Mouse (Mus musculus): ENCODE data around the gene Cdh13. TPM values are rescaled to one million over a fixed set of nuclear protein-coding genes. Genes with fewer than 3 reads are reported as not detected.

Gene Cdh13
- total RNA-seq, 2 experiments from 2014 or later: 95.8 to 111 TPM

DNA sequence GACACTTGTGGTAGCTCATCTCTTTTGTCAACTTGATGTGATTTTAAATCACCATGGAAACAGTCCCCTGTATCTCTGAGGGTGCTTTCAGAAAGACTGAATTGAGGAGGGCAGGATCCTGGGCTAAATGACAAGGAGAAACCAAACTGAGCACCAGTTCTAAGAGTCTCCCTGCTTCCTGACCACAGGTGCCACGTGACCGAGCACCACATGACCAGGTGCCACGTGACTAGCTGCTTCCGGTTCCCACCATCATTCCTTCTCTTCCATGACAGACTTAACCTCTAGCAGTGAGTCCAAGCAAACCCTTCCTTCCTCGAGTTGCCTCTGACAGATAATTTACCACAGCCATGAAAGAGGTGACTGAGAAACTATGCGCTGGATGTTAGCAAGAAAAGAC, 280.5 kb downstream of the Cdh13 start:
- DNase-seq (ENCODE audit: low spot score): no peak

DNA sequence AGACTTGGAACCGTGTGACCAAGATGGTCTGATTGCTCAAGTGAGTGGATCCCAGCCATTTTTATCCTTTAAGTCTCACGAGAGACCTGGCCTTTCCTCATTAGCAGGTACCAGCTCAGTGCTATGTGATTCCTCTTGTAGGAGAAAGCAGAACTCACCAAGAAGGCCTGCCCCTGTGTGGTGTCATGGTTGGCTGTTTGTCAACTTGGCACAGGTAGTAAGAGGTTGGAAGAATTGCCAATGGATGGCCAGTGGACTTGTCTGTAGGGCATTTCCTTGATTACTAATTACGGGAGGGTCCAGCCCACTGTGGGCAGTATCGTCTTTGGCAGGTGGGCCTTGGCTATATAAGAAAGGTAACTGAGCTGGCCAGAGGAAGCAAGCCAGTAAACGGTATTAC, 281.7 kb downstream of the Cdh13 start:
- DNase-seq (ENCODE audit: low spot score): peak; percentile 34

DNA sequence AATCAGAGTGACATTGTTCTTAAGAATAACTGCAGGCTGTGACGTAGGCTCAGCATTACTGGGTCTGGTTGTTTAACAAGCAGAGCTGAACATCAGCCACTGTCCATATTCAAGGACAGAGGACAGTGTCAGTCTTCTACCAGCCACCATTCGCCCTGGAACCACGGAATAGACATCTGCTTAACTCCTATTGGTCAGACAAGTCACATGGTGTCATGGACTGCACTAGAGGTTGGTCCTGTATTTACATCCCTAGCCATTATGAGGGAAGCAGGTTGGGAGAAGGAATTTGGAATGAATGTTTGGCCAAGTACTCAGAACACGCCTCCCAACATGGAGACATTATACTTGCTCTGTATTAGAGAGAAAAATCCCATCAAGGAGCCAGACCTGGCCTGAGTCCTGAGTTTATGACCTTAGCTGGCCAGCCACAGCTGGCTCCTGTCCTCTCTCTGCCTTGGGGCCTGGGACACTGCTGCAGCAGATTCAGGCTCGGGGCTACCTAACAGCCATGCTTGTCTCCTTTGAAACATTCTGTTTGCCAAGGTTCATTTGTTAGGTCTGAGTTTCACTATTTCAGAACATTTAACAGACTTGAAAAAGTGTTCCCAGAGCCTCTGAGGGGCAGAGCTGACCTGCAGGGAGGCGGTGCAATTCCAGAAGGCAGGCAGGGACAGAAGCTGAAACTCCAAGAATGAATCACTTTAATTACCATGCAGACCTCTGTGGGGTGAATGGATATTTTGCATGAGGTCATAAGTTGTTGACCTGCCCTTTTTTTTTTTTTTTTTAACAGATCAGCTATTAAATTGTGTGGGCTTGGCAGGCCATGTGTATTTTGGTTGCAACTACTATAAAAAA, 282.6 kb downstream of the Cdh13 start:
- DNase-seq (ENCODE audit: low spot score): peak; percentile 10

DNA sequence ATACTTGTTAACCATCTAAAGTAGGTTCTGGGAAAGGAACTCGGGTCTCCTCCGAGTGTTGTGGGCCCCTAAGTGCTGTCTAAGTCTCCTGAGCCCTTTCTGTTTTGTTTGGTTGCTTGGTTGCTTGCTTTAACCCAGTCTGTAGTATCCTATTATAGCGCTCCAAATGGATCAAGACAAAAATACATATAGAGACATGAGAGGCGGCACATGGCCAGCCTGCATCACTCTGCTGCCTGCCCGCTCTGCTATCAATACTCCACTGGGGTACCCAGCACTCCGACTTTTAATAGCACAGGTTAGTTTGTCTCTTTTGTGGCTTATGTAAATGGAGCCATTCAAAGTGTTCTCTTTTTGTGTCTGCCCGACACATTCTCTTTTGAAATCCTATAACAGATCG, 285.8 kb downstream of the Cdh13 start:
- DNase-seq (ENCODE audit: low spot score): no peak

DNA sequence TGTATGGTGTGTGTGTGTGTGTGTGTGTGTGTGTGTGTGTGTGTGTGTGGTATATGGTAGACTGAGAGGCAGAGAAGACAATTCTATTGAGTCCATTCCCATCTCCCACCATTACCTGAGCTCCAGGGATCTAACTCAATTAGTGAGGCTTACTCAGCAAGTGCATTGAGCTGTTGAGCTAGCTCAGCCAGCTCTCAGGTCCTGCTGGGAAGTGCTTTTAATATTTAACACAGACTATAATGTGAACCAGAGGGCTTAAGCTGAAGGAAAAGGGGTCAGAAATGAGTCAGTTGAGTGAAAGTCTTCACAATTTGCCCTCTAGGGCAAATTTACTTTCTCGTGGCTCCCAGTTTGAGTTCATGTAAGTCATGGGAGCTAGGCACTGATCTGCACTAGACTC, 297.7 kb downstream of the Cdh13 start:
- no peak for DNase-seq (ENCODE audit: low spot score)

DNA sequence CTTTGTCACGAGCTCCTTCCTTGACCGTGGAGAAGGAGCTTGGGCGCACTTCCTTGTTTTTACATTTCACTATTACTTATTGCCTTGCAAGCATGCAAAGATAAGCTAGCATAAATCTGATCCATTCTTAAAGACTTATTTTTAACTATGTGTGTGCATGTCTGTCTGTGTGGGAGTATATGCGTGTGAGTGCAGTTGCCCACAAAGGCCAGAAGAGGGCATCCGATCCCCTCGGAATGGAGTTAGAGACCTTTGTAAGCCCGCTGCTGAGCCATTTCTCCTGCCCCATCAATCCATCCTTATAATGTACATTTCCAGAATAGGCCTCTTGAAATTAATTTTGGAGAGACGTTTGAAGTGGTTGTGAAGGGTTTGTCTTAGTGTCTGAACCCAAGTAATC, 298.7 kb downstream of the Cdh13 start:
- no peak for DNase-seq (ENCODE audit: low spot score)

DNA sequence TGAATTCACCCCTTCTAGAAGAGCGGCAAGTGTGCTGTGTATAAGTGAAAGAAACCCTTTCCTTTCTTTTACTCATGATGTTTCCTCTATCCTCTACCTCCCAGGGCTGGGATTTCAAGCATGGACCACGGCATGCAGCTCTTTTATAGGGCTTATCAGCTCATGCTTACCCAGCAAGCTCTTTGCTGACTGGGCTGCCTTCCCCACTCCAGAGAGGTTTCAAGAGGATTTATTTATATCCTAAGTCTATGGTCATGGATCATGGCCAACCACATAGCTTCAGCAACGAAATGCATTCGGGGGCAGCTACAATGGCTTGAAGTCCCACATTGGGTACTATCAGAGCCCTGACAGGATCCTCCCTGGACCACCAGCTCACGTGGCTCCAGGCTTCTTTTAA, 304.4 kb downstream of the Cdh13 start:
- no peak for DNase-seq (ENCODE audit: low spot score)

DNA sequence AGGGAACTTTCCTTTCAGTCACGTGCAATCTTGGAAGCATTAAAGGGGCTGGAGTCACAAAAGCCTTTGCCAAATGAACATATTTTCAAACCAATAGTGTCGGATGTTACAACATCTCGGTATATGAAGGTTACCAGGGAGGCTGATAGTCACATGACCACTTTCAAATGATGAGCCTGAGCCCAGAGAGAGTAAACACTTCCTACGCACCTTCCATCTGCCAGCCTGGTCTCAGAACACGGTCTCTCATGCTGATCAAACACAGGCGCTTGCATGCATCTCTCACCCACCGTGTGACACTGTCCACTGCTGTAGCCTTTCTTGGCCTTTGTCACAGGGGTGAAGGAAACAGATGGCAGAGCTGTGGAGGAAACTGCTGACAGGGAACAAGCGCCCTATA, 313.3 kb downstream of the Cdh13 start:
- DNase-seq (ENCODE audit: low spot score): no peak

DNA sequence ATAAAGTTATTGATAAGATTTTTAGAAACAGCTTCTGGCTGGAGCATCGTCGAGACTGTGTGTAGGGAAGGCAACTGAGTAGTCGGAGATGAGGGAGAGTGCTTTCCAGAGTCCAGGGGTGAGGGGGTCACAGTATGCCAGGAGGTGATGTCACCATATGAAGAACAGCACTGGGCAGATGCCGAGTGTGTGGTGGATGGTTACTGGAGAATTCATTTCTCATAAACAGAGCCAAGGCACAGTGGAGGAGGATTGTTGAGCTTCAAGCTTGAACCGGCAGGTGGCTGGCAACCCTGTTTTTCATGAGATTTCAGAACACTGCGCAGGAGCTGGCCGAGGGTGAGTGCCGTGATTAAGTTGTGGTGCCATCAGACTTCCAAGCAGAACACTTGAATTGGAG, 317.8 kb downstream of the Cdh13 start:
- DNase-seq (ENCODE audit: low spot score): no peak

DNA sequence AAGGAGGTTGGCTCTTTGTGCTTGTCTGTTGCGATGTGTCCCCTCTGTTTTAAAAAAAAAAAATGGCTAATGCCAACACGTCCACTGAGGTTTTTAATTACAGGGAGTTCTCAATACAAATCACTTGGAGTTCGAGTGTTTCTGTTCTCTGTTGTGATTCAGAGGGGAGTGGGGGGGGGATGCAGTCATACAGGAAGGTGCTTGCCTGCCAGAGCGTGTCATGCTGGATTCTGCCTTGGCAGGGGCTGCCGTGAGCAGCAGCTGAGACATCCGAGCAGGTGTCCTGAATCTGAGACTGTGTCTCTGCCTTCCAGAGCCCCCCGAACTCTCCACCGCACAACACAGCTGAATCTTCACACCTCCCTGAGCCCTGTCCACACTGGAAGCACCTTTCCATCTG, 318.5 kb downstream of the Cdh13 start:
- no peak for DNase-seq (ENCODE audit: low spot score)

DNA sequence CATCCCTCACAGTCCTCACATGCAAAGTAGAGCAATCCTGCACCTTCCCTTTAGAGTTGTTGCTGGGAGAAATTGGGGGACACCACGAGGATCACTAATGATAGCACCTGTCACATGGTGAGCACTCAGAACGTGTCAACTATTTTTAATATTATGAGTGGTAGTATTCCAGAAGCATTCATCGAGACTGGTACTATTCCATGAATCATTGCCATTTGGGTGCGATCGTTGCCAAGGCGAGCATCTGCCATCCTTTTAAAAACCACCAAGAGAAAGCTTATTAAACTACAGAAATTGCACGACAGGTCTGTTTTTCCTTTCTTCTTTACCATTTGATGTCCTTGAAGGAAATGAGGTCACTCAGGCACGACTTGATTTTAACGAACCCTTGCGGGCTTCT, 328.0 kb downstream of the Cdh13 start:
- DNase-seq (ENCODE audit: low spot score): no peak

DNA sequence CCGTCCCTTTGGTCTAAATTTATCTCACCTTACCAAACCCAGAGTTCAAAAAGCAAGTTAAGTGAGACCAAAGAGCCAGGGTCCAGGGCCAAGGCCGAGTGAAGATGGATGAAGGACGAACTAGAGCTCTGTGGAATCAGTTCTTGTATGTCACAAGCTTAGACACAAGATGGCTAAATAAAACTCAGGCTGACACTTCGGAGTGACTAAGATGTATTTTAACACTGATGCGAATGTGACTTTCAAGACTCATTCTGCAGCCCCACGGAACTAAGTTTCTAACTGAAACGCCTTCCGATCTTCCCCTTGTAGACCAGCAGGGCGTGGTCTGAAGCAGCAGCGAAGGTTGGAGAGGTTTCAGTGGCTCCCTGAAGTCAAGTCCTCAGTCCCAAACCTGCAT, 334.7 kb downstream of the Cdh13 start:
- no peak for DNase-seq (ENCODE audit: low spot score)

DNA sequence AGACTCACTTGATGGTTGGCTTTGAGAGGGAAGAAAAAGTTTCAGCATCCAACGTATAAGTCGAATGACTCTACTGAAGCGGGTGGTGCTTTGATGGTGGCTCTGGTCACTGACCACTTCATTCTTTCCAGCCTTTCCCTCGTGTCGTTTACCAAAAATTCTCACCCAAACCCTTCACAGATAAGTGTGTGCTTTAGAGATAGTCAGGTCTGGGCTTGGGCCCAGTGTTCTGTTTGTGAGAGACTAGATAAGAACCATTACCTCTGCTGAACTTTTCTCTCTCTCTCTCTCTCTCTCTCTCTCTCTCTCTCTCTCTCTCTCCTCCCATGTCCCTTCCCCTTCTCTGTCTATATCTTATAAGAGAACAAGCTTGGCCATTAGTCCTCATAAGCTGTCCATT, 342.9 kb downstream of the Cdh13 start:
- DNase-seq (ENCODE audit: low spot score): no peak

DNA sequence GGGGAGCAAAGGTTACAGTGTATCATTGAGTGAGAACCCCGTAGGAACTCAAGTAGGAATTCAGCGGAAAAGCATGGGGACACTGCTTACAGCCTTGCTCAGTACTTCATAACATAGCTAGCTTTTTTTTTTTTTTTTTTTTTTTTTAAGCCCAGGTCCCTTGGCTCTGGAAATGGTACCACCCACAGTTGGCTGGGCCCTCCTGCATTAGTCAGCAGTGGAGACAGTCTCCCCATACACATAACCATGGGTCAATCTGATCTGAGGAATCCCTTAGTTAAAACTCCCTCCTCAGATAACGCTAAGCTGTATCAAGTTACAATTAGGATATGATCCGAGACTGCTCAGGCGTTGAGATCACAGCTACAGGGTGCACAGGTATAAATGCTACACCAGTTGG, 344.2 kb downstream of the Cdh13 start:
- DNase-seq (ENCODE audit: low spot score): peak; percentile 8

DNA sequence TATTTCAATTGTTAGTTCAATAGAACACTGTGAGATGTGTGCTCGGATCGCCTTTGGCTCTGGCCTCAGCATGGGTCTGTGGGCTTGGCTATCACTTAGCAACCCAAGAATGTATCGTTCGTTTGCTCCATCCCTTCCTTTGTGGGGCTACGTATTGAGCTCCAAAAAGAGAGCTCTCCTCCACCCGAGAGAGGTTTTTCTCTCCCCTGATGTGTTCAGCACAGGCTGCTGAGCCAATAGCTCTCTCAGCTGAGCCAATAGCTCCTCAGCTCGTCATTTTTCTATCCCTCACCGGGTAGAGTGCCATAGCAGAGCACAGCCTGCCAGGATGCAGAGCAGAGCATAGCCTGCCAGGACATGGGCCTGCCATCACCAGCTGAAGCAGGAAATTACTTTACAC, 345.2 kb downstream of the Cdh13 start:
- DNase-seq (ENCODE audit: low spot score): no peak

DNA sequence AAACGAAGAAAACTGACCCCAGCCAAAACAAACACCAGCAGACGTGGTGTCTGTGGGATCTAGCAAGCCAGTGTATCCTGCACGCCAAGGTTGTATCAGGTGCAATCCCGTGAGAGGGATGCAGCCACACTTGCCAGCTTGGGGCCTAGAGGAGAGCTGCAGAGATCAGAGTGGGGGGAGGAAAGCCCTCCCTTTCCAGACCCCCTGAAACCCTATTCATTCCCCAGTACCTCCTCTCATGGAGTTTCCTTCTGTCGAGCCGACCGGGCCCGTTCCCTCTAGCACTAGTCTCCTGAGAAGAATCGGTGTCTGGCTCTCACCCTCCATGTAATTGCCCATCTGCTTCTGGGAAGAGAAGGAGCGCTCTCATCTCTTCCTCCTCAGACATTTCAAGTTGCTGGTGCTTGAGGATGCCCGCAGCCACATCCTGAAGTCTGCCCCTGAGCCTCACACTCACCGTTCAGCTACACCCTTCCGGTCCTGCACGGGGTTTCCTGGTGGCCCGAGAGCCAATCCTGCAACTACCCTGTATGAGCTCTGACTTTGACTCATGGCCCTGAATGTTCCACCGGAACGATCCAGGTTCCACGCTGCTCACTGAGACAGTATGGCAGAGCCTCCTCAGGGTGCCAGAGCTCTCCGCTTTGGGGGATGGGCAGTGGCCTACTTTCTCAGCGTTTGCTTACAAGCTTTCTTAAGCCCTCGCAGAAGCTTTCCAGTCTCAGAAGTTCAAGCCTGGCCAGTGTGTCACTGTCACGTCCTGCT, 351.9 kb downstream of the Cdh13 start:
- DNase-seq (ENCODE audit: low spot score): no peak

DNA sequence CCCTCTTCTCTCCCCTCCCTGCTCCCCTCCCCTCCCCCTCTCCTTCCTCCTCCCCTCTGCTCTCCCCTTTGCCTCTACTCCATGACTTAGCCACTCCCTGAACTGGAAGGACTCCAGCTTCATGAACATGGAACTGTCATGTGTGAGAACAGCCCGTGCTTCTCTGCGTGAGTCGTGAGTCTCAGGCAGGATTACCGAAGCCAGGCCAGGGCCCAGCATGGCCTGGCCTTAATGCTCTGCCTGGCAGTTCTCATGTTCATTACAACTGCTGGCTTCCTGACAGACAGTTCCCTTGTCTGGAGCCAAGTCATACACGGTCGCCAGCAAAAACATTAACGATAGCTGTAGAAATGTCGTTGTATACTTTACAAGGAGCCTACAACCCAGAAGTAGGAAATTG, 356.1 kb downstream of the Cdh13 start:
- DNase-seq (ENCODE audit: low spot score): peak; percentile 14

DNA sequence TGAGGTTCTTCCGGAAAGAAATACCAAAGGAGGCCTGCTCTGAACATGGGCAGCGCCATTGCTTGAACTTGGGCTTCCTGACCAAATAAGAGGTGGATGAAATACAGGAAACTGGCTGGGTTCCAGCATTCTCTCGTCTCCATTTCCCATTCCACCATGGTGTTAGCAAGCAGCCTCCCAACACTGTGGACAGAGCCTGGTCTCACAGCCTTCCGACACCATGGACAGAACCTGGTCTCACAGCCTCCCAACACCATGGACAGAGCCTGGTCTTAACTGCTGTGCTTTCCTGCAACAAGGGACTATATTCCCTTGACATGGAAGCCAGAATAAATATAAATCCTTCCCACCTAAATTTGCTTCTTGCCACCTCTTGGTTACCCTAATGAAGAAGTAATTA, 358.3 kb downstream of the Cdh13 start:
- DNase-seq (ENCODE audit: low spot score): no peak

DNA sequence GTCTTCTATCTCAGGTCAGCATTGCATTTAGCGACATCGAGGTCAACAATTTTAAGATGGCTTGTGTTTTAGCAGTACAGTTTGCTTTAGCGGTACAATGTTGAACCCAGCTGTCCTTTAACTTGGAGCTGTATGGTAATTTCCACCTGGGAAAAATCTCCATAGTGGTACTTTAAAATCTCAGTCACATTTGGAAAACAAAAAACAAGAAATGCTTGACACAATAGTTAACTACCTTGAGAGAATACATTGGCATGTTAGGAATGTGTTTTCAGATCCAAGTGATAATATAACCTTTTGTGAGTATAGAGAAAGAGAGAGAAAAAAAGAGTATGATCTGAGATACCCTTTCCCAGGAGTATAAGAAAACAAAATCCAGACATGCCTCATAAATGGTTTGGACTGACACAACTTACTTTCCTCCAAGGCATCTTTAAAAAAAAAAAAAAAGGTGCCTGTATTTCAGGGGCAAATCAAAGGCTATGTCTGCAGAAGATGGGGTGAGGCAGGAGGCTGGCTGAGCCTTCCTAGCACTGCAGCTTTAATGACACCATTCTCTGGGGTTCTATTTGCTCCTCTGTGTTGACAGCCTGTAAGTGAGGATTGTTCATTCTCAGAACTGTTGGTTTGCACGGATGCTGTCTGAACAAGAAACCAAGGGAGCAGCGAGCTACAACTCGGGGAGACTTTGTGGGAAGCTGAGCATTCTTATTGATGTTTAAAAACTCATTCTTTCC, 365.4 kb downstream of the Cdh13 start:
- DNase-seq (ENCODE audit: low spot score): no peak

DNA sequence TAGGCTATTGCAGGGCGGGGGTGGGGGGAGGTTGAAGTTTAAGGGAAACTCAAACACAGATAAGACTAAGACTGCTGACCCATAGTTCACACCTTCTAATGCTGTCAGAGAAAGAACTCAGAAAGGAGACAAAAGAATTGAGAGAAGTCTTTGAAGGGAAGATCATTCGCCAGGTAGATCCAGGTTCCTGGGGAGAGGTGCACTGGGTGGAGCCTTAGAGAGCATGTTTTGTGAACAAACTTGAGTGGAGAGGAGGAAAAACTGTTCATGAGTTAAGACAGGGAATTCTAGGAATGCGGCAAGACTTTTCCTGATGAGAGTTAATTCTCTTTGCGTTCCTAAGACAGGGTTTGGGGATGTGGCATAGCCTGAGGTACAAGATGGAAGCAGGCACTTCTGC, 366.4 kb downstream of the Cdh13 start:
- no peak for DNase-seq (ENCODE audit: low spot score)

DNA sequence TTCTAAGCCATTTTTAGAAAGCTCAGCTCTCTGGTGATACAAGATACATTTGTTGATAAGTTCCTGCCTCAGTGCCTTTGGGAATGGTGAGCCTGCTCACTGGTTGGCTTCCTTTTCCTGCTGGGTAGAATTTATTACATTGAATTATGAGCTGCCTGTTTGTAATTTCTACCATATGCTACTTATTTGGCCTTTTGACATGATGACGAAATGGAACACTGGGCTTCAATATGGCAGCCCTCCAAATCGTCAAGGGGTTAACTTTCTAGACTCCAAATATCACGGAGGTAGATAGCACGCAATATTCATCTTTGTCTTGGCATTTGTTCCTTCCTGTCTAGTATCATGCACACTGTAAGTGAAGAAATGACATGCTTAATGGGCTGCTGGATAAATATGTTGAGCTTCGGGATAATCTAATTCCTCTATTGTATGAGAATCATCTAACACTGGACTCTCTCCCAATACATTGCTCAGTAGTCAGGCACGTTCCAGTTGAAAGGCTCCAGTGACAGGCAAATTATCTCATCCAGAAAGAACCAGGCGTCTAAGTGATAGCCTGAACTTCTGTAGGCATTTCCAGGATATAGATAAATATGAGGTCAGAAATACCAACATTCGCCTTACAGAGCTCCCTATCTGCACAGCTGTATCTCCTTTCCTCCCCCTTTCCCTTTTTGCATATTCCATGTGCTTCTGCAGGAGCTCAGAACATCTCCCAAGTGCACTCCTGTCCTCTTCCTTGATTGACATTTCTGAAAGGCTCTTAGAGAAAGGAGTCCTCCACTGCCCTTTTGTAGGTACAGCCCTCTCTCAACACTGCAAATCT, 378.7 kb downstream of the Cdh13 start:
- DNase-seq (ENCODE audit: low spot score): no peak

All from gastrocnemius, adult 18-20 months (tissue).